Mouse (Mus musculus): ENCODE measurements around the gene Fcgbp. TPM values are rescaled to one million over a fixed set of nuclear protein-coding genes. Genes with fewer than 3 reads are reported as not detected.
"Not testable (repeated sequence)": the region's sequence is repeated elsewhere in the genome, so short reads cannot be mapped to it uniquely, and the experiment has no call there.

Gene Fcgbp
- polyA plus RNA-seq, 1 experiment, result not detected

- no peak within 1 kb of the TSS for H3K4me3 ChIP-seq (ENCODE audit: insufficient read depth, low read depth, low read length)
- 79% methylated on average over 5 of the region's 5 CpGs for WGBS
- H3K4me1 ChIP-seq (ENCODE audit: control insufficient read depth, insufficient read depth, low read length), result no peaks in the 10 kb centered on the region
- TF ChIP-seq POLR2A (IDR thresholded peaks at IDR 0.05; ENCODE audit: insufficient read depth, low read depth, low read length) (no peak), CTCF (IDR thresholded peaks at IDR 0.05; ENCODE audit: insufficient read depth, low read depth, low read length) (no peak)
- H3K27ac ChIP-seq (ENCODE audit: insufficient read depth, low read depth, low read length), result no peak within 1 kb of the TSS
These were observed 58.1 kb downstream of the Fcgbp start, which contains the start of gene 9530053A07Rik for GRCm38 (mm10) chr7:28129166-28129565. Gene 9530053A07Rik, plus strand, starts transcription at chr7:28129466.

GRCm38 (mm10) chr7:28137613-28138012, 66.6 kb downstream of the Fcgbp start:
- Histone ChIP-seq H3K27ac (ENCODE audit: insufficient read depth, low read depth, low read length) (no peak overlapping the region), H3K4me1 (ENCODE audit: control insufficient read depth, insufficient read depth, low read length) (no peaks in the 10 kb centered on the region), H3K4me3 (ENCODE audit: insufficient read depth, low read depth, low read length) (no peak overlapping the region)
- TF ChIP-seq CTCF (IDR thresholded peaks at IDR 0.05; ENCODE audit: insufficient read depth, low read depth, low read length) (no peak), POLR2A (IDR thresholded peaks at IDR 0.05; ENCODE audit: insufficient read depth, low read depth, low read length) (no peak)
- 55% methylated on average over 5 of the region's 5 CpGs for WGBS

- TF ChIP-seq CTCF (IDR thresholded peaks at IDR 0.05; ENCODE audit: insufficient read depth, low read depth, low read length), result peak; percentile 32; the same call in 1 of the 2 replicates
- no peak for TF ChIP-seq POLR2A (IDR thresholded peaks at IDR 0.05; ENCODE audit: insufficient read depth, low read depth, low read length)
- Histone ChIP-seq H3K27ac (ENCODE audit: insufficient read depth, low read depth, low read length) (no peak overlapping the region), H3K4me1 (ENCODE audit: control insufficient read depth, insufficient read depth, low read length) (no peaks in the 10 kb centered on the region), H3K4me3 (ENCODE audit: insufficient read depth, low read depth, low read length) (no peak overlapping the region)
- WGBS, result 7% methylated on average over 3 of the region's 3 CpGs
These were observed 77.2 kb downstream of the Fcgbp start for GRCm38 (mm10) chr7:28148263-28148662.

GRCm38 (mm10) chr7:28149841-28150240, 78.8 kb downstream of the Fcgbp start:
- 80% methylated on average over 1 of the region's 1 CpGs for WGBS
- H3K4me3 ChIP-seq (ENCODE audit: insufficient read depth, low read depth, low read length), result no peak overlapping the region

GRCm38 (mm10) chr7:28151584-28152221, 80.7 kb downstream of the Fcgbp start:
- no peaks in the 10 kb centered on the region for H3K4me1 ChIP-seq (ENCODE audit: control insufficient read depth, insufficient read depth, low read length)
- H3K4me3 ChIP-seq (ENCODE audit: insufficient read depth, low read depth, low read length), result no peak overlapping the region
- no peak overlapping the region for H3K27ac ChIP-seq (ENCODE audit: insufficient read depth, low read depth, low read length)
- TF ChIP-seq CTCF (IDR thresholded peaks at IDR 0.05; ENCODE audit: insufficient read depth, low read depth, low read length) (peak; percentile 41; the same call in 1 of the 2 replicates), POLR2A (IDR thresholded peaks at IDR 0.05; ENCODE audit: insufficient read depth, low read depth, low read length) (no peak)
- WGBS, result 22% methylated on average over 13 of the region's 13 CpGs

More at GRCm38 (mm10) chr7:28149841-28150240, 78.8 kb downstream of the Fcgbp start:
- Histone ChIP-seq H3K4me1 (ENCODE audit: control insufficient read depth, insufficient read depth, low read length) (no peaks in the 10 kb centered on the region), H3K27ac (ENCODE audit: insufficient read depth, low read depth, low read length) (no peak overlapping the region)
- TF ChIP-seq POLR2A (IDR thresholded peaks at IDR 0.05; ENCODE audit: insufficient read depth, low read depth, low read length), result no peak
- TF ChIP-seq CTCF (IDR thresholded peaks at IDR 0.05; ENCODE audit: insufficient read depth, low read depth, low read length), result no peak

- not testable (repeated sequence) for H3K4me1 ChIP-seq (ENCODE audit: control insufficient read depth, insufficient read depth, low read length); H3K27ac ChIP-seq (ENCODE audit: insufficient read depth, low read depth, low read length)
- 12% methylated on average over 5 of the region's 5 CpGs for WGBS
These were observed 82.6 kb downstream of the Fcgbp start for GRCm38 (mm10) chr7:28153595-28153994.

GRCm38 (mm10) chr7:28159292-28159691, 88.3 kb downstream of the Fcgbp start:
- Histone ChIP-seq H3K27ac (ENCODE audit: insufficient read depth, low read depth, low read length) (no peak overlapping the region), H3K4me1 (ENCODE audit: control insufficient read depth, insufficient read depth, low read length) (no peaks in the 10 kb centered on the region), H3K4me3 (ENCODE audit: insufficient read depth, low read depth, low read length) (no peak overlapping the region)
- no peak for TF ChIP-seq POLR2A (IDR thresholded peaks at IDR 0.05; ENCODE audit: insufficient read depth, low read depth, low read length)
- TF ChIP-seq CTCF (IDR thresholded peaks at IDR 0.05; ENCODE audit: insufficient read depth, low read depth, low read length), result no peak
- 60% methylated on average over 6 of the region's 6 CpGs for WGBS

More at GRCm38 (mm10) chr7:28153595-28153994, 82.6 kb downstream of the Fcgbp start:
- not testable (repeated sequence) for H3K4me3 ChIP-seq (ENCODE audit: insufficient read depth, low read depth, low read length)

GRCm38 (mm10) chr7:28159893-28160292, 88.9 kb downstream of the Fcgbp start:
- H3K4me1 ChIP-seq (ENCODE audit: control insufficient read depth, insufficient read depth, low read length), result no peaks in the 10 kb centered on the region
- 80% methylated on average over 3 of the region's 3 CpGs for WGBS
- no peak for TF ChIP-seq POLR2A (IDR thresholded peaks at IDR 0.05; ENCODE audit: insufficient read depth, low read depth, low read length)
- TF ChIP-seq CTCF (IDR thresholded peaks at IDR 0.05; ENCODE audit: insufficient read depth, low read depth, low read length), result no peak
- H3K27ac ChIP-seq (ENCODE audit: insufficient read depth, low read depth, low read length), result no peak overlapping the region
- H3K4me3 ChIP-seq (ENCODE audit: insufficient read depth, low read depth, low read length), result no peak overlapping the region

GRCm38 (mm10) chr7:28161163-28161749, 90.2 kb downstream of the Fcgbp start:
- Histone ChIP-seq H3K4me3 (ENCODE audit: insufficient read depth, low read depth, low read length) (no peak overlapping the region), H3K4me1 (ENCODE audit: control insufficient read depth, insufficient read depth, low read length) (no peaks in the 10 kb centered on the region), H3K27ac (ENCODE audit: insufficient read depth, low read depth, low read length) (no peak overlapping the region)
- TF ChIP-seq CTCF (IDR thresholded peaks at IDR 0.05; ENCODE audit: insufficient read depth, low read depth, low read length), result no peak
- TF ChIP-seq POLR2A (IDR thresholded peaks at IDR 0.05; ENCODE audit: insufficient read depth, low read depth, low read length), result no peak
- 53% methylated on average over 9 of the region's 9 CpGs for WGBS
